Mouse (Mus musculus) skeletal muscle tissue, postnatal 0 days (tissue): ENCODE results near the gene Dnah6. TPM values are rescaled to one million over a fixed set of nuclear protein-coding genes. Genes with fewer than 3 reads are reported as not detected.

Experiments used
- polyA plus RNA-seq: library from polyadenylated mRNA; unstranded; fragments of >200 nt; fragmentation: Nextera tagmentation; extraction: Ambion mirVana; gene quantifications from 2 replicates; pipeline ENCODE4 v1.2.1, GENCODE M21; 2015

The Dnah6 gene
- polyA plus RNA-seq: 0.06 TPM in 2 replicates

GRCm38 (mm10) chr6:73221189-73221957 lies at the start of gene Dnah6:
Gene Dnah6 (minus strand): TSS chr6:73221651.

GRCm38 (mm10) chr6:73248237-73249048 lies 27.0 kb upstream of the Dnah6 start, which contains the start of gene Suclg1:
Gene Suclg1 (plus strand): TSS chr6:73248382.

Other genes starting within 250 kb of the Dnah6 start
- gene Suclg1, start 26.7 kb upstream of the Dnah6 start, polyA plus RNA-seq: 380 and 409 TPM in 2 replicates
- gene 4931417E11Rik, start 248.0 kb upstream of the Dnah6 start, polyA plus RNA-seq: not detected in 2 replicates